Comparison of ENCODE assay signal across 8 mouse cellular contexts in genomic region chr1:186833896-186834800, GRCm38 (mm10).
A peak's percentile ranks its signal among the peaks of the same experiment; 100 is the strongest.
DNase-seq lines count a peak whose midpoint lies in the region; ATAC-seq and TF ChIP-seq lines count a peak whose summit lies in the region.

No protein-coding gene starts in this region.

- no peak for DNase-seq in kidney, adult 8-10 months
- peak; percentile 21 for DNase-seq in adrenal gland, postnatal 25 days
- DNase-seq in kidney, postnatal 4 days: peak; percentile 12 to 26
- DNase-seq in midbrain, postnatal 0 days (ENCODE audit: low spot score): peak; percentile 44
- DNase-seq in c-Kit-positive CD71-positive TER-119-positive erythroid progenitor cells, embryonic 14.5 days (ENCODE audit: low spot score): no peak

- no peak overlapping the region for H3K9ac ChIP-seq in kidney, embryonic 15.5 days
- peak overlapping the region; percentile 40 for H3K9ac ChIP-seq in forebrain, embryonic 15.5 days (replicated peaks)
- H3K9ac ChIP-seq in midbrain, postnatal 0 days (replicated peaks; ENCODE audit: low read length, poor library complexity, severe bottlenecking): peak overlapping the region; percentile 36; the same call in 1 of the 2 replicates

- peak; percentile 54; the same call in 1 of the 2 replicates for ATAC-seq in kidney, embryonic 15.5 days (replicated peaks; ENCODE audit: low FRiP score)
- ATAC-seq in forebrain, embryonic 15.5 days (replicated peaks): peak; percentile 78
- ATAC-seq in midbrain, postnatal 0 days (ENCODE audit: low FRiP score): peak; percentile 20; the same call in 1 of the 2 replicates
- ATAC-seq in megakaryocyte-erythroid progenitor cell, adult 5-6 weeks (replicated peaks; ENCODE audit: low FRiP score, low TSS enrichment, poor library complexity, severe bottlenecking): no peak

- H3K9me3 ChIP-seq in kidney, embryonic 15.5 days (replicated peaks): no peaks in the 10 kb centered on the region
- no peaks in the 10 kb centered on the region for H3K9me3 ChIP-seq in forebrain, embryonic 15.5 days
- H3K9me3 ChIP-seq in midbrain, postnatal 0 days (ENCODE audit: low read length): no peaks in the 10 kb centered on the region

- peak overlapping the region; percentile 41 for H3K4me3 ChIP-seq in kidney, embryonic 15.5 days (replicated peaks)
- H3K4me3 ChIP-seq in forebrain, embryonic 15.5 days: peak overlapping the region; percentile 39
- H3K4me3 ChIP-seq in midbrain, postnatal 0 days (ENCODE audit: low read depth, low read length): peak overlapping the region; percentile 39

- under 1% methylated on average over 43 of the region's 43 CpGs for WGBS in kidney, embryonic 15.5 days
- WGBS in forebrain, embryonic 15.5 days: 1% methylated on average over 43 of the region's 43 CpGs
- 1% methylated on average over 43 of the region's 43 CpGs for WGBS in midbrain, postnatal 0 days

- no peak for TF ChIP-seq CTCF in midbrain, postnatal 0 days (IDR thresholded peaks at IDR 0.05)

- peak overlapping the region; percentile 82 for H3K4me2 ChIP-seq in kidney, embryonic 15.5 days
- peak overlapping the region; percentile 64 for H3K4me2 ChIP-seq in forebrain, embryonic 15.5 days (replicated peaks)
- H3K4me2 ChIP-seq in midbrain, postnatal 0 days (ENCODE audit: low read depth, low read length, poor library complexity, severe bottlenecking): peak overlapping the region; percentile 92

- H3K27me3 ChIP-seq in kidney, embryonic 15.5 days: peaks cover 75% of the 10 kb centered on the region
- H3K27me3 ChIP-seq in forebrain, embryonic 15.5 days: no peaks in the 10 kb centered on the region
- H3K27me3 ChIP-seq in midbrain, postnatal 0 days (ENCODE audit: insufficient read depth, low read length): no peaks in the 10 kb centered on the region

- no peaks in the 10 kb centered on the region for H3K36me3 ChIP-seq in kidney, embryonic 15.5 days
- H3K36me3 ChIP-seq in forebrain, embryonic 15.5 days: no peaks in the 10 kb centered on the region
- H3K36me3 ChIP-seq in midbrain, postnatal 0 days (ENCODE audit: insufficient read depth, low read length): no peaks in the 10 kb centered on the region

- peaks cover 16% of the 10 kb centered on the region for H3K4me1 ChIP-seq in kidney, embryonic 15.5 days
- H3K4me1 ChIP-seq in forebrain, embryonic 15.5 days: peaks cover 17% of the 10 kb centered on the region
- H3K4me1 ChIP-seq in midbrain, postnatal 0 days (ENCODE audit: insufficient read depth, low read length): peaks cover 7% of the 10 kb centered on the region; the same call in 1 of the 2 replicates

- no peak overlapping the region for H3K27ac ChIP-seq in kidney, embryonic 15.5 days
- H3K27ac ChIP-seq in forebrain, embryonic 15.5 days (replicated peaks): no peak overlapping the region
- H3K27ac ChIP-seq in midbrain, postnatal 0 days (ENCODE audit: low read depth, low read length): no peak overlapping the region

Comparison
In these comparisons a context has a peak if more than half of its experiments do, and no peak if none do; other contexts are left out.
1. DNase-seq: peak in adrenal gland, postnatal 25 days (single experiment), kidney, postnatal 4 days (2 of 2) and midbrain, postnatal 0 days (single experiment); none in kidney, adult 8-10 months (0 of 2) and c-Kit-positive CD71-positive TER-119-positive erythroid progenitor cells, embryonic 14.5 days (single experiment).
2. Peak in every context shown above with its lines, with median percentiles within 50 percentile points of each other: H3K4me2 ChIP-seq and H3K4me3 ChIP-seq.